Mouse (Mus musculus): ENCODE data around the gene Myo1h. TPM values are rescaled to one million over a fixed set of nuclear protein-coding genes. Genes with fewer than 3 reads are reported as not detected.

Gene Myo1h
- polyA plus RNA-seq, 1 experiment from 2014 or later: 1.1 TPM

GRCm38 (mm10) chr5:114381013-114381351 lies 92.0 kb downstream of the Myo1h start:
- Histone ChIP-seq H3K36me3 (replicated peaks) (peaks cover 4% of the 10 kb centered on the region; the same call in 1 of the 2 replicates), H3K27ac (peak overlapping the region; percentile 94), H3K9me3 (no peaks in the 10 kb centered on the region), H3K9ac (peak overlapping the region; percentile 93), H3K27me3 (replicated peaks) (no peaks in the 10 kb centered on the region), H3K4me2 (peak overlapping the region; percentile 90), H3K4me1 (peaks cover 52% of the 10 kb centered on the region), H3K4me3 (peak overlapping the region; percentile 94)
- ATAC-seq (replicated peaks): peak; percentile 54
- under 1% methylated on average over 18 of the region's 18 CpGs for WGBS

- H3K4me2 ChIP-seq: no peak overlapping the region
- peaks cover 34% of the 10 kb centered on the region for H3K4me1 ChIP-seq
- H3K27me3 ChIP-seq (replicated peaks): no peaks in the 10 kb centered on the region
- no peak overlapping the region for H3K9ac ChIP-seq
- H3K4me3 ChIP-seq: no peak overlapping the region
- no peak for ATAC-seq (replicated peaks)
- no peak overlapping the region for H3K27ac ChIP-seq
- H3K36me3 ChIP-seq (replicated peaks): peaks cover 22% of the 10 kb centered on the region; the same call in 1 of the 2 replicates
- H3K9me3 ChIP-seq: no peaks in the 10 kb centered on the region
- WGBS: 81% methylated on average over 9 of the region's 9 CpGs
Observed at GRCm38 (mm10) chr5:114383184-114383904, 94.4 kb downstream of the Myo1h start.

- Histone ChIP-seq H3K4me3 (no peak overlapping the region), H3K9me3 (no peaks in the 10 kb centered on the region), H3K36me3 (replicated peaks) (peaks cover 33% of the 10 kb centered on the region), H3K27ac (no peak overlapping the region), H3K4me2 (no peak overlapping the region), H3K4me1 (peaks cover 23% of the 10 kb centered on the region), H3K9ac (no peak overlapping the region), H3K27me3 (replicated peaks) (no peaks in the 10 kb centered on the region)
- no peak for ATAC-seq (replicated peaks)
- 94% methylated on average over 8 of the region's 8 CpGs for WGBS
Observed at GRCm38 (mm10) chr5:114384448-114384847, 95.5 kb downstream of the Myo1h start.

- Histone ChIP-seq H3K9ac (no peak overlapping the region), H3K4me2 (no peak overlapping the region), H3K27ac (no peak overlapping the region), H3K36me3 (replicated peaks) (peaks cover 54% of the 10 kb centered on the region), H3K4me3 (no peak overlapping the region), H3K27me3 (replicated peaks) (no peaks in the 10 kb centered on the region), H3K9me3 (no peaks in the 10 kb centered on the region), H3K4me1 (no peaks in the 10 kb centered on the region)
- 90% methylated on average over 9 of the region's 9 CpGs for WGBS
- no peak for ATAC-seq (replicated peaks)
Observed at GRCm38 (mm10) chr5:114393169-114393568, 104.2 kb downstream of the Myo1h start.

GRCm38 (mm10) chr5:114406592-114406991 lies 117.6 kb downstream of the Myo1h start:
- H3K4me3 ChIP-seq: no peak overlapping the region
- H3K27ac ChIP-seq: no peak overlapping the region
- no peaks in the 10 kb centered on the region for H3K4me1 ChIP-seq
- H3K9ac ChIP-seq: no peak overlapping the region
- H3K4me2 ChIP-seq: no peak overlapping the region
- H3K9me3 ChIP-seq: no peaks in the 10 kb centered on the region
- no peaks in the 10 kb centered on the region for H3K27me3 ChIP-seq (replicated peaks)
- ATAC-seq (replicated peaks): no peak
- 94% methylated on average over 14 of the region's 14 CpGs for WGBS
- peaks cover 67% of the 10 kb centered on the region for H3K36me3 ChIP-seq (replicated peaks)

- Histone ChIP-seq H3K27me3 (replicated peaks) (no peaks in the 10 kb centered on the region), H3K4me3 (no peak overlapping the region), H3K4me2 (no peak overlapping the region), H3K9me3 (no peaks in the 10 kb centered on the region), H3K27ac (no peak overlapping the region), H3K36me3 (replicated peaks) (peaks cover 68% of the 10 kb centered on the region), H3K4me1 (no peaks in the 10 kb centered on the region), H3K9ac (no peak overlapping the region)
- 85% methylated on average over 10 of the region's 10 CpGs for WGBS
- ATAC-seq (replicated peaks): no peak
Observed at GRCm38 (mm10) chr5:114407269-114407668, 118.3 kb downstream of the Myo1h start.

GRCm38 (mm10) chr5:114407810-114408209 lies 118.8 kb downstream of the Myo1h start:
- Histone ChIP-seq H3K9me3 (no peaks in the 10 kb centered on the region), H3K9ac (no peak overlapping the region), H3K36me3 (replicated peaks) (peaks cover 72% of the 10 kb centered on the region), H3K27ac (no peak overlapping the region), H3K27me3 (replicated peaks) (no peaks in the 10 kb centered on the region), H3K4me3 (no peak overlapping the region), H3K4me2 (no peak overlapping the region), H3K4me1 (no peaks in the 10 kb centered on the region)
- 93% methylated on average over 9 of the region's 9 CpGs for WGBS
- ATAC-seq (replicated peaks): no peak

GRCm38 (mm10) chr5:114408846-114409245 lies 119.9 kb downstream of the Myo1h start:
- no peaks in the 10 kb centered on the region for H3K9me3 ChIP-seq
- no peak for ATAC-seq (replicated peaks)
- H3K9ac ChIP-seq: no peak overlapping the region
- no peaks in the 10 kb centered on the region for H3K27me3 ChIP-seq (replicated peaks)
- H3K4me1 ChIP-seq: no peaks in the 10 kb centered on the region
- H3K27ac ChIP-seq: no peak overlapping the region
- peaks cover 76% of the 10 kb centered on the region for H3K36me3 ChIP-seq (replicated peaks)
- 96% methylated on average over 11 of the region's 11 CpGs for WGBS
- H3K4me2 ChIP-seq: no peak overlapping the region
- H3K4me3 ChIP-seq: no peak overlapping the region

GRCm38 (mm10) chr5:114410429-114410828 lies 121.5 kb downstream of the Myo1h start:
- 89% methylated on average over 13 of the region's 13 CpGs for WGBS
- Histone ChIP-seq H3K27me3 (replicated peaks) (no peaks in the 10 kb centered on the region), H3K27ac (no peak overlapping the region), H3K4me3 (no peak overlapping the region), H3K36me3 (replicated peaks) (peaks cover 87% of the 10 kb centered on the region), H3K4me1 (no peaks in the 10 kb centered on the region), H3K9ac (no peak overlapping the region), H3K4me2 (no peak overlapping the region), H3K9me3 (no peaks in the 10 kb centered on the region)
- ATAC-seq (replicated peaks): no peak

- ATAC-seq (replicated peaks): no peak
- H3K9me3 ChIP-seq: no peaks in the 10 kb centered on the region
- H3K36me3 ChIP-seq (replicated peaks): peaks cover 86% of the 10 kb centered on the region
- H3K27ac ChIP-seq: no peak overlapping the region
- H3K4me3 ChIP-seq: no peak overlapping the region
- H3K4me2 ChIP-seq: no peak overlapping the region
- no peaks in the 10 kb centered on the region for H3K4me1 ChIP-seq
- no peak overlapping the region for H3K9ac ChIP-seq
- H3K27me3 ChIP-seq (replicated peaks): no peaks in the 10 kb centered on the region
- 89% methylated on average over 23 of the region's 23 CpGs for WGBS
Observed at GRCm38 (mm10) chr5:114412361-114412998, 123.5 kb downstream of the Myo1h start.

GRCm38 (mm10) chr5:114413067-114413735 lies 124.2 kb downstream of the Myo1h start:
- Histone ChIP-seq H3K27ac (no peak overlapping the region), H3K9ac (no peak overlapping the region), H3K9me3 (no peaks in the 10 kb centered on the region), H3K4me3 (no peak overlapping the region), H3K4me1 (no peaks in the 10 kb centered on the region), H3K36me3 (replicated peaks) (peaks cover 87% of the 10 kb centered on the region), H3K27me3 (replicated peaks) (no peaks in the 10 kb centered on the region), H3K4me2 (no peak overlapping the region)
- WGBS: 81% methylated on average over 16 of the region's 16 CpGs
- no peak for ATAC-seq (replicated peaks)
